Mouse (Mus musculus) adipocyte (in vitro differentiated cells): ENCODE results near the gene Rpl7l1.

Source experiments
- DNase-seq: peaks from one replicate; pipeline ENCODE4 v3.0.0-alpha.2; 2016; ENCODE audit warnings: low spot score

The Rpl7l1 gene

GRCm38 (mm10) chr17:46735287-46735686 lies 47.2 kb downstream of the Rpl7l1 start:
- no peak for DNase-seq

GRCm38 (mm10) chr17:46734055-46734454 lies 48.4 kb downstream of the Rpl7l1 start:
- DNase-seq = no peak

- no peak for DNase-seq
These were observed 53.6 kb downstream of the Rpl7l1 start, which contains the start of gene Gnmt for GRCm38 (mm10) chr17:46728904-46729318. Gnmt (minus strand) TSS chr17:46729168.

- no peak for DNase-seq
These were observed 54.0 kb downstream of the Rpl7l1 start for GRCm38 (mm10) chr17:46728496-46728895.

GRCm38 (mm10) chr17:46728021-46728420 lies 54.5 kb downstream of the Rpl7l1 start:
- no peak for DNase-seq

GRCm38 (mm10) chr17:46727271-46727670 lies 55.2 kb downstream of the Rpl7l1 start:
- no peak for DNase-seq

GRCm38 (mm10) chr17:46725731-46726645 lies 56.5 kb downstream of the Rpl7l1 start:
- DNase-seq = no peak

- DNase-seq = no peak
These were observed 57.2 kb downstream of the Rpl7l1 start for GRCm38 (mm10) chr17:46725273-46725672.

- DNase-seq = no peak
These were observed 57.9 kb downstream of the Rpl7l1 start for GRCm38 (mm10) chr17:46724477-46725084.
